ENCODE assay signal across 9 mouse cellular contexts in genomic region chr11:69848021-69848420, GRCm38 (mm10). TPM values are rescaled to one million over a fixed set of nuclear protein-coding genes. Genes with fewer than 3 reads are reported as not detected.
A peak's percentile ranks its signal among the peaks of the same experiment; 100 is the strongest.
DNase-seq lines count a peak whose midpoint lies in the region; ATAC-seq lines count a peak whose summit lies in the region.
"Had no signal": no experiment of that assay in that cellular context is flagged by ENCODE, and none has a peak within 500 bp of the region (broad histone marks: within the 10 kb centered on the region; RNA-seq: fewer than 3 reads in every experiment).

No protein-coding gene starts in this region.

- H3K36me3 ChIP-seq in kidney, embryonic 16.5 days (ENCODE audit: insufficient read depth, low read length) = peaks cover 42% of the 10 kb centered on the region
- peaks cover 33% of the 10 kb centered on the region for H3K36me3 ChIP-seq in intestine, embryonic 15.5 days
- H3K36me3 ChIP-seq in neural tube, embryonic 12.5 days = peaks cover 38% of the 10 kb centered on the region

- H3K9ac ChIP-seq in kidney, embryonic 16.5 days (replicated peaks; ENCODE audit: low read length) = peak overlapping the region; percentile 89; the same call in 1 of the 2 replicates
- H3K9ac ChIP-seq in intestine, embryonic 15.5 days = no peak overlapping the region
- H3K9ac ChIP-seq in neural tube, embryonic 12.5 days = no peak overlapping the region; the same call in 1 of the 2 replicates

- H3K27ac ChIP-seq in kidney, embryonic 16.5 days (ENCODE audit: low read length) = no peak overlapping the region
- H3K27ac ChIP-seq in intestine, embryonic 15.5 days = no peak overlapping the region
- no peak overlapping the region for H3K27ac ChIP-seq in neural tube, embryonic 12.5 days

- ATAC-seq in kidney, embryonic 16.5 days (ENCODE audit: low FRiP score, low TSS enrichment) = no peak
- no peak for ATAC-seq in intestine, embryonic 15.5 days
- ATAC-seq in neural tube, embryonic 12.5 days (ENCODE audit: low FRiP score, low read depth) = no peak
- no peak for ATAC-seq in monocyte, adult 5-6 weeks (replicated peaks; ENCODE audit: insufficient number of reproducible peaks, low FRiP score, low TSS enrichment, poor library complexity, severe bottlenecking)

- no peak overlapping the region for H3K4me3 ChIP-seq in kidney, embryonic 16.5 days (ENCODE audit: low read length)
- H3K4me3 ChIP-seq in intestine, embryonic 15.5 days (replicated peaks) = peak overlapping the region; percentile 70; the same call in 1 of the 2 replicates
- H3K4me3 ChIP-seq in neural tube, embryonic 12.5 days = peak overlapping the region; percentile 65; the same call in 1 of the 2 replicates

- H3K4me1 ChIP-seq in kidney, embryonic 16.5 days (ENCODE audit: insufficient read depth, low read length) = peaks cover 19% of the 10 kb centered on the region
- peaks cover 18% of the 10 kb centered on the region for H3K4me1 ChIP-seq in intestine, embryonic 15.5 days (replicated peaks)
- H3K4me1 ChIP-seq in neural tube, embryonic 12.5 days = peaks cover 26% of the 10 kb centered on the region

- no peaks in the 10 kb centered on the region for H3K9me3 ChIP-seq in kidney, embryonic 16.5 days (ENCODE audit: low read length)
- no peaks in the 10 kb centered on the region for H3K9me3 ChIP-seq in intestine, embryonic 15.5 days
- no peaks in the 10 kb centered on the region for H3K9me3 ChIP-seq in neural tube, embryonic 12.5 days

- no peaks in the 10 kb centered on the region for H3K27me3 ChIP-seq in kidney, embryonic 16.5 days (ENCODE audit: insufficient read depth, low read length)
- no peaks in the 10 kb centered on the region for H3K27me3 ChIP-seq in intestine, embryonic 15.5 days (replicated peaks)
- no peaks in the 10 kb centered on the region for H3K27me3 ChIP-seq in neural tube, embryonic 12.5 days (replicated peaks)

- peak overlapping the region; percentile 93; the same call in 1 of the 2 replicates for H3K4me2 ChIP-seq in kidney, embryonic 16.5 days (replicated peaks; ENCODE audit: low read depth, low read length)
- H3K4me2 ChIP-seq in intestine, embryonic 15.5 days (replicated peaks) = peak overlapping the region; percentile 90
- H3K4me2 ChIP-seq in neural tube, embryonic 12.5 days (replicated peaks) = peak overlapping the region; percentile 74

- WGBS in kidney, embryonic 16.5 days = 97% methylated on average over 6 of the region's 6 CpGs
- 98% methylated on average over 6 of the region's 6 CpGs for WGBS in intestine, embryonic 15.5 days
- WGBS in neural tube, embryonic 12.5 days = 96% methylated on average over 6 of the region's 6 CpGs

- no peak for DNase-seq in kidney, adult 9 months
- DNase-seq in cerebellum, postnatal 36 days = peak; percentile 69 to 78
- DNase-seq in gastrocnemius, adult 8-10 months (ENCODE audit: low spot score in 2 of 2) = no peak
- DNase-seq in layer of hippocampus, postnatal 10 days (ENCODE audit: low spot score in 2 of 2) = no peak
- DNase-seq: kidney, adult 18-20 months had no signal

RNA-seq across cellular contexts. Expression of gene Plscr3, which starts 1.8 kb away (rescaled TPM):
- 105 and 119 TPM in 2 replicates for polyA plus RNA-seq in kidney, embryonic 16.5 days (2015; fragmentation: Nextera tagmentation; extraction: Ambion mirVana)
- polyA plus RNA-seq in intestine, embryonic 15.5 days (2015; fragmentation: Nextera tagmentation; extraction: Ambion mirVana) = 70.4 and 74.6 TPM in 2 replicates
- polyA plus RNA-seq in neural tube, embryonic 12.5 days (2016; fragmentation: Nextera tagmentation; extraction: Ambion mirVana) = 64.4 and 69.9 TPM in 2 replicates
- 10 to 100 TPM in 2 of 4 experiments, 1 to 10 TPM in 2; 8.7 to 10.6 (median 9.4) TPM for total RNA-seq in gastrocnemius, adult 8-10 months (2022)
- 10 to 100 TPM; 31.2 to 37.7 TPM for total RNA-seq in layer of hippocampus, postnatal 10 days (2021)
- 0.53 to 3.8 TPM (median 2.8 TPM) in 3 replicates for total RNA-seq in monocyte, adult 5-6 weeks (2017)

RNA-seq across cellular contexts. Expression of gene Tmem256, which starts 9.7 kb away (rescaled TPM):
- polyA plus RNA-seq in kidney, embryonic 16.5 days (2015; fragmentation: Nextera tagmentation; extraction: Ambion mirVana) = 371 and 389 TPM in 2 replicates
- 442 and 459 TPM in 2 replicates for polyA plus RNA-seq in intestine, embryonic 15.5 days (2015; fragmentation: Nextera tagmentation; extraction: Ambion mirVana)
- 325 and 328 TPM in 2 replicates for polyA plus RNA-seq in neural tube, embryonic 12.5 days (2016; fragmentation: Nextera tagmentation; extraction: Ambion mirVana)
- total RNA-seq in gastrocnemius, adult 8-10 months (2022) = 100 to 1,000 TPM; 143 to 214 (median 181) TPM
- 100 to 1,000 TPM; 148 to 153 TPM for total RNA-seq in layer of hippocampus, postnatal 10 days (2021)
- 35.3 to 85.7 TPM (median 75.7 TPM) in 3 replicates for total RNA-seq in monocyte, adult 5-6 weeks (2017)

RNA-seq across cellular contexts. Expression of gene Nlgn2, which starts 10.4 kb away (rescaled TPM):
- polyA plus RNA-seq in kidney, embryonic 16.5 days (2015; fragmentation: Nextera tagmentation; extraction: Ambion mirVana) = 6.0 and 6.6 TPM in 2 replicates
- polyA plus RNA-seq in intestine, embryonic 15.5 days (2015; fragmentation: Nextera tagmentation; extraction: Ambion mirVana) = 5.2 and 5.3 TPM in 2 replicates
- polyA plus RNA-seq in neural tube, embryonic 12.5 days (2016; fragmentation: Nextera tagmentation; extraction: Ambion mirVana) = 14.1 and 16.6 TPM in 2 replicates
- 1 to 10 TPM; 1.3 to 2.4 (median 1.7) TPM for total RNA-seq in gastrocnemius, adult 8-10 months (2022)
- total RNA-seq in layer of hippocampus, postnatal 10 days (2021) = 100 to 1,000 TPM; 227 to 245 TPM
- 0.10 to 0.29 TPM (median 0.11 TPM) in 3 replicates for total RNA-seq in monocyte, adult 5-6 weeks (2017)

RNA-seq across cellular contexts. Expression of gene Tnk1, which starts 10.5 kb away (rescaled TPM):
- polyA plus RNA-seq in kidney, embryonic 16.5 days (2015; fragmentation: Nextera tagmentation; extraction: Ambion mirVana) = 7.0 and 7.3 TPM in 2 replicates
- 14.4 and 16.4 TPM in 2 replicates for polyA plus RNA-seq in intestine, embryonic 15.5 days (2015; fragmentation: Nextera tagmentation; extraction: Ambion mirVana)
- polyA plus RNA-seq in neural tube, embryonic 12.5 days (2016; fragmentation: Nextera tagmentation; extraction: Ambion mirVana) = 0.22 and 0.30 TPM in 2 replicates
- total RNA-seq in gastrocnemius, adult 8-10 months (2022) = under 1 TPM in 1 of 4 experiments, not detected in 3; 0.31 TPM
- total RNA-seq in layer of hippocampus, postnatal 10 days (2021) = under 1 TPM in 1 of 2 experiments, not detected in 1; 0.25 TPM
- total RNA-seq in monocyte, adult 5-6 weeks (2017) = not detected in 3 replicates

RNA-seq across cellular contexts. Expression of gene Spem1, which starts 26.0 kb away (rescaled TPM):
- 0.15 and 0.28 TPM in 2 replicates for polyA plus RNA-seq in kidney, embryonic 16.5 days (2015; fragmentation: Nextera tagmentation; extraction: Ambion mirVana)
- 0.21 TPM in 1 of 2 replicates, not detected in the other for polyA plus RNA-seq in intestine, embryonic 15.5 days (2015; fragmentation: Nextera tagmentation; extraction: Ambion mirVana)
- 0.52 TPM in 1 of 2 replicates, not detected in the other for polyA plus RNA-seq in neural tube, embryonic 12.5 days (2016; fragmentation: Nextera tagmentation; extraction: Ambion mirVana)
- total RNA-seq in gastrocnemius, adult 8-10 months (2022) = not detected
- under 1 TPM; 0.34 to 0.54 TPM for total RNA-seq in layer of hippocampus, postnatal 10 days (2021)
- total RNA-seq in monocyte, adult 5-6 weeks (2017) = not detected in 3 replicates

Comparison
In these comparisons a context has a peak if more than half of its experiments do, and no peak if none do; other contexts are left out.
1. DNase-seq: peak in cerebellum, postnatal 36 days (2 of 2); none in kidney, adult 9 months (single experiment), gastrocnemius, adult 8-10 months (0 of 2) and layer of hippocampus, postnatal 10 days (0 of 2).
2. RNA of gene Nlgn2, which starts 10.4 kb away (total RNA-seq): 227 to 245 TPM in layer of hippocampus, postnatal 10 days; 1.3 to 2.4 TPM in gastrocnemius, adult 8-10 months and 0.10 to 0.29 TPM in monocyte, adult 5-6 weeks; every median in the first group is over 10 times any median in the second.
3. Peak in every context shown above with its lines, with median percentiles within 50 percentile points of each other: H3K4me2 ChIP-seq.